Mouse (Mus musculus) thymus, adult 2 months (tissue): ENCODE data around the gene Tle1.

ENCODE experiments used
- CTCF ChIP-seq: fragments of 200-500 bp; IDR thresholded peaks from 2 replicates; pipeline ENCODE4 v1.5.1; 2012; ENCODE audit warnings: mild to moderate bottlenecking, control low read depth, low read length, moderate library complexity, borderline replicate concordance; ENCODE audit not compliant: control insufficient read depth, poor library complexity, insufficient read depth; ENCODE audit errors: extremely low read depth
- POLR2A ChIP-seq: fragments of 200-500 bp; IDR thresholded peaks from 2 replicates; pipeline ENCODE4 v1.6.1; 2012; ENCODE audit warnings: mild to moderate bottlenecking, low read length, control low read depth, moderate library complexity; ENCODE audit not compliant: control insufficient read depth, poor library complexity, insufficient read depth; ENCODE audit errors: extremely low read depth

- TF ChIP-seq CTCF: no peak
- TF ChIP-seq POLR2A: no peak
These were observed 32.5 kb downstream of the Tle1 start for GRCm38 (mm10) chr4:72168267-72168666.
